Mouse (Mus musculus): ENCODE measurements around the gene Kcnb1.

The Kcnb1 gene

DNA sequence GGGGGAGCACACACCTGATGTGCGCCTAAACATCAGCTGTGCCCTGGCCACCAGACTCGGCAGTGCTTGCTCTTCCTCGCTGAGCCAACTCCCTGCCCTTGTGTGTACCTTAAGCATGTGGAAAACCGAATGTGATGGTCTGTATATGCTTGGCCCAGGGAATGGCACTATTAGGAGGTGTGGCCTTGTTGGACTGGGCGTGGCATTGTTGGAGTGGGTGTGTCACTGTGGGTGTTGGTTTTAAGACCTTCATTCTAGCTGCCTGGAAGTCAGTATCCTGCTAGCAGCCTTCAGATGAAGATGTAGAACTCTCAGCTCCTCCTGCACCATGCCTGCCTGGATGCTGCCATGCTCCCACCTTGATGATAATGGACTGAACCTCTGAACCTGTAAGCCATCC, 14.7 kb upstream of the Kcnb1 start:
- DNase-seq (ENCODE audit: low read depth, low spot score): peak; percentile 69

DNA sequence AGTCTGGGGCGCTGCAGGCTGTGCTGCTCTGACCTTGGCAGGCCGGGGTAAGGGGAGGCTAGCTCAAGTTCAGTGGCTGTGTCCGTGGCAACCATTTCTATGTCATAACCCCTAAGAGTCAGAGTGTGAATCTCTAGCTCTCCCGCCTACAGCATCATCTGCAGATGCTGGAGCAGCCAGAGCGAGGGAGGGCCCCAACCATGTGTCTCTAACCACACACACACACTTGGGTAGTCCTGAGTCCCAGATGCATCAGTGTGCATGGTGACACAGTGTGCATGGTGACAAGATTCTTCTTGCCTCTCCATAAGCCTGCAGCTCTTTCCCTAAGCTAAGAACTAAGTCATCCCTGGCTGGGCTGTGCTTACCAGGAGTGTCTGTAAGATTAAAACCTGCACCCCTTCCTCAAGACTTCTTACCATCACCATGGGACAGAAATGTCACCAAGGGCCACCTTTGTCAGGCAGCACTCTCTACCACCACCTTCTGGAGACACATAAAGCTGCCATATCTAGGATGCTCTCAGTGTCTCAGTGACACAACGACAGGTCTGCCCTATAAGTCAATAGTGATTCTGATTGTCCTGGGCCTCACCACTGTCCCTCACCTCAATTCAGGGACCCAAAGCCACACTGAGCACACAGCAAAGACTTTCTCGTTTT, 13.7 kb upstream of the Kcnb1 start:
- DNase-seq (ENCODE audit: low read depth, low spot score): peak; percentile 41

DNA sequence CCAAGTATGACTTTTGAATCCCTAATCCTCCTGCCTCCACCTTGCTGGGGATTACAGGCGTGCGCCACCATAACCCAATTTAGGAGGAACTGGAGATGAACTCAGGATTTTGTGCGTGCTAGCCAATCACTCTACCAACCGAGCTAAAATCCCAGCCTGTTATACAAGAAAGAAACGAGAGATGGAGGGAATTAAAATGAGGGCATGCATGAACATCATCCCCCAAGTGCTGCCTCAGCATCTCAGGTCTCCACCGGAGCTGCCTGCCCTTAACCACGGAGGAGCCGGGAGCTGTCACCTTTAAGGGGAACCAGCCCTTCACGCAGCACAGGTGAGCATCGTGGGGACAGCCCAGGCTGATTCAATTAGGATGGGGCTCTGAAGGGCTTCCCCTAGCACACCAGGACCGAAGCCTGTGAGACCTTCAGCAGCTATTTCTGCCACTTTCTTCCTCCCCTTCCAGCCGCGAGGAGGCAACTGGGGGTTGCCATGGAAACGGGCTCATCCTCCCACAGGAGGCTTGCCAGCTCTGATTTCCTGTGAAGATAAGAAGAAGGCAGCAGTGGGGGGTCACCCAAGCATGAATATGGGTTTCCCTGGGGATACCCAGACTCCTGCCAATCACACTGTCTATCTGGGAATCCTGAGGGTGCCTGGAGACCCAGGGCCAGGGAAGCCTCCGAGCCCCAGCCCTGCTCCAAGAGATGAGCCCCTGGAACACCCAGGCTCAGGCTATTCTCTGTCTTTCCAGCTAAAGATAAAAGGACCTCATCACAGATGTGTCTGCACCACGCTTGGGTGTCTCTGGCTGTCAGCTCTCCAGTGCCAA, 11.7 kb upstream of the Kcnb1 start:
- DNase-seq (ENCODE audit: low read depth, low spot score): no peak

DNA sequence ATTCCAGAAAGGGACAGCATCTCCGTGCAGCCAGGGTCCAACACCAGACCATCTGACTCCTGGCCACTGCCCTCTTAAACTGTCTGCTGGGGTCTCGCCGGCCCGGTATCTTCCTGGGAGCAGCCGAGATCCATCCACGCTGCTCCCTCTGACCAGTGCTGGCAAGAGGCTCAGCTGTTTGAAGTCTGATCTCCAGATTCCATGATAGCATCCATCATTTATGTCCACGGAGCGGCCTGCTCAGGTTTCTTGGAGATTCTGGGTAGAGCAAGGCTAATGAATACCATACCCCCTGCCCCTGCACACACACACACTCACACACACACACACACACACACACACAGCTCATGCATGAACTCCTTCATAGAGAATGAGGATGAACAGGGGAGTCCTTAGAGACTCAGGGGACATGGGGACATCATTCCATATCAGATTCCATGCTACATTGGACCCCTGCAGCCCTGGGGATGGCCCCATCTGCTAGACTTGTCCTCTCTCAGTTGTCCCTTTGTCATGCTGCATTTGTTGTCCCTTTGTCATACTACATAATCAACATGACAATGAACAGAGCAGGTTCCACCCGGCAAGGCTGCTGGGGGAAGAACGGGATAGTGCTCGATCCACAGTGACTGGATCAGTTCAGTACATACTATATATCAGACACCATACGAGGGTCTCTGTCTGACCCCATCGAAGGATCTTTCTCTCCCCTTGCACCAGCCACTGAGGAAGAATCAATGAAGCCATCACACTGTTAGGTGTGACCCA, 8.9 kb upstream of the Kcnb1 start:
- peak; percentile 82 for DNase-seq (ENCODE audit: low read depth, low spot score)

DNA sequence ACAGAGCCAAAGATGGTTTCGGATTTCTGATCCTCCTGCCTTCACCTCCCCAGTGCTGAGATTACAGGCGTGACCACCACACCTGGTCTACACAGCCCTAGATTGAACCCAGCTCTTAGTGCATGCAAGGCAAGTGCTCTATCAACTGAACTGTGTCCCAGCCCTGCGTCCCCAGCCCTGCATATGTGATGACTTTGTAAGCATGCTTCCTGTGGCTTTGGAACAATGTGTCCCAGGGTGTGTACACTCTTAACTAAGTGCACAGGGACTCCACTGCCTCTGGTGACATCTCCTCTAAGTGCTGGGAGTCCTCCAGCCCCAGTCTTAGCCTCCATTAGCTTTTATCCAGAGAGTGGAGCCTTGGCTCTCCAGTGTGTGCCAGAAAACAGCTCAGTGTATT, 3.4 kb upstream of the Kcnb1 start:
- DNase-seq (ENCODE audit: low read depth, low spot score): no peak

DNA sequence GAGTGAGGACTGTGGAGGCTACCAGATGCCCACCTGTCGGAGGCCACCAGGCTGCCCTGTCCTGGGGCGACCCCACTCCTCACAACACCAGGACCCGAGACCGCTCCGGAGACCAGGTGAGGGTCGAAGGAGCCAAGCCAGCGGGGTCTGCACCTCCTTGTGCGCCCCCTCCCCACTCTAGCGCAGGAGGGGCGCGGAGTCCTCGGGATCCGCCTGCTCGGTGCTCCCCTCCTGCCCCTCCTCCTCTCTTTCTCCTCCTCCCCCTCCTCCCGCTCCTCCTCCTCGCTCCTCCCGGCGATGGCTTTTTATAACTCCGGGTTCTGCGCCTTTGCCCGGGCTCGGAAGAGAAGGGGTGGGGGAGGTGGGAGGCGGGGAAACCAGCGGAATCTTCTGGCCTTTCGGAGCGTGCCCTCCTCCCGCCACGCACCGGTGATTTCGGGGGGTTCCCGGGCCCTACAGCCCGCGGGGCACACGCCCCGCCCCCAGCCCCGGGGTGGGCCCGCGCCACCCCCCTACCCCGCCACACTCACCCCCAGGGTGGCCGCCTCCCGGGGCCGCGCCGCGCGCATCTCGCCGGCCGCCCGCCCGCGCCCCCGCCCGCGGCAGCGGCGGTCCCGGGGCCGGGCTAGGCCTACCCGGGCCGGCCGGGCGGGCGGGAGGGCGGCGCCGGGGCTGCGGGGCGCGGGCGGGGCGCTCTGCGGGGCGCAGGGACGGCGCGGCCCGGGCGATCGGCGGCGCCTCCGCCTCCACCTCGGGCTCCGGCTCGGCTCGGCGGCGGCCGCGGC, 472 bp downstream of the Kcnb1 start:
- peak; percentile 61 for DNase-seq (ENCODE audit: low read depth, low spot score)

DNA sequence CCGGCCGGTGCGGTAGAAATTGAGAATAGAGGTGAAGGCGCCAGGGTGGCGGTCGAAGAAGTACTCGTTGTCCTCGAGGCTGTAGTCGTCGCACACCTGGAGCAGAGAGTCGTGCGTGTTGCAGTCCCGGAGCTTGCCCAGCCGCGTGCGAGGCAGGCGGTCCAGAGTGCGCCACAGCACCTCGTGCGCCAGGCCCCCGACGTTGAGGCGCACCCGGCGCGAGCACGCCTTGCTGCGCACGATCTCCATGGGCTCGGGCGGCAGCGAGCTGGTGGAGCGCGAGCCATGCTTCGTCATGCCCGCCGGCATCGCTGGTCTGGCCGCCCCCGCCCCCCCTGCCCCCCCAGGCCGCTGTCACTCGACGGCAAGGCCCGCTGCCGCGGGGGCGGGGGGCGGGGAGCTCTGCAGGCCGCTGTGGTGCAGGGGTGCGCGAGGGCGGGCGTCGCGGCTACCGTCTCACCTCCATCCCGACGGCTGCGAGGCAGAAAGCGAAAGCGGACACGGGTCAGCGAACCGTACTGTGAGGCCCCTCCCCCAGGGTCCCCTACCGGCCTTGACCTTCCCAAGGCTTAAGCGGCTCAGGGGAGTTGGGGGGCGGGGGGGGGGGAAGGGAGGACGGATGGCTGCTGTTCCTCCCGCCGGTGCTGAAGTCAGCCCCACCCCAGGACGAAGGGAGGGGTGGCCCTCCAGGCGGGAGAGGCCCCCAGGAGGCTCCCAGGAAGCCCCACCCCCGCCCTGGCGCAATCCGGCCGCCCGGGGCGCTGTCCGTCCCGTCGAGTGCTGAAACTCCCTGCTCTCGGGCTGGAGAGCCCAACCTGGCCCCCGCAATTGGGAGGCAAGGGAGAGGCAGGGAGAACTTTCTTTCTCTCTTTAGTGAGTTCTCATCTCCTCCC, 1.4 kb downstream of the Kcnb1 start:
- DNase-seq (ENCODE audit: low read depth, low spot score): peak; percentile 93

DNA sequence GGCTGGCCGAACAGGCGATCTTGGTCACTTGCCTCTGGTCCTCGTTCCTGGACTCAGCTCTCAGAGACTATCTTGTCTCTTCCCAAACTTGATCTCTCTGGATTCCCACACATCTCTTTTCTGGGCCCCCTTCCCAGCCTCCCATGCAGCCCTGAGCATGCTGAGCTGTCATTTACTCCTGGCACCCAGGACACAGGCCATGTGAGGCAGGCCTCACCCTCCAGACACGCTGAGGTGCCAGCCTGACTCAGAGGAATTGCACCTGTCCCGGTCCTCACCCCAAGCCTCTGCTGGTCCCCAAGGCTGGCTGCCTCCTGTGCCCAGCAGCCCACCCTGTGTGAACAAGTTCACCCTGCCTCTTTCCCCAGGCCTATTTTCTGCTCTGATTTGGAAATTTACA, 2.8 kb downstream of the Kcnb1 start:
- DNase-seq (ENCODE audit: low read depth, low spot score): no peak

DNA sequence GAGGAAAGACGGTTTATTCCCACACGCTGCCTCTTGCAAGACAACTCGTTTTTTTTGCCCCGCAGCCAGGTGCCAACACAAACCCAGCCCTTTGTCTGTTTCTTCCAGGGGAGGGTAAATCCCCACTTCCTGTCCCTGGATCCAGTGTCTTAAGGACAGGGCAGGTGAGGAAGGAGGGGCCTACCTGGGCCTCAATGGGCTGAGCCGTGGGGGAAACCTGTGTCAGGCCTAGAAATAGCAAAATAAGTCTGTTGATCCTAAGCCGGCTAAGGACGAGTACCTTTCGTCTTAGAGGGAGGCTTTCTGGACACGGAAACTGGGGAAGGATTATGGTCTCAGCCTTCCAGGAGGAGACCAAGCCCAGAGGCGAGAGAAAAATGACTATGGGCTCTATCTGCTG, 3.4 kb downstream of the Kcnb1 start:
- DNase-seq (ENCODE audit: low read depth, low spot score): no peak

DNA sequence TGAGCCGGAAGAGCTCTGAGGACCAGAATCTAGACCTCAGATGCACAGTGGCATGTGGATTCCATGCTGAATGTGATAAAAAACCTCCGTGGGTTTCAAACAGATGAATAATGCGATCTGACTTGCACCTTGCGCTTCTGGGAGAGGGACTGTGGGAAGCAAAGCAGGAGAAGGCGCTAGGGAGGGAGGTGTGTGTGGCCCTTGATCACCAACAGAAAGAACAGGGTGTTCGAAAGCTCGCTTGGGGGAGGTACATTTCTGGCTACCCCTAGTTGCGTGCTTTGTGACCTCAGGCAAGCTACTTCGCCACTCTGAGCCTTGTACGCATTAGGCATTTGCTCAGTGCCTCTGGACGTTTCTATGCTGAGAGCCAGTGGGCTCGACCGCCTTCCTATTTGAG, 4.0 kb downstream of the Kcnb1 start:
- DNase-seq (ENCODE audit: low read depth, low spot score): no peak

DNA sequence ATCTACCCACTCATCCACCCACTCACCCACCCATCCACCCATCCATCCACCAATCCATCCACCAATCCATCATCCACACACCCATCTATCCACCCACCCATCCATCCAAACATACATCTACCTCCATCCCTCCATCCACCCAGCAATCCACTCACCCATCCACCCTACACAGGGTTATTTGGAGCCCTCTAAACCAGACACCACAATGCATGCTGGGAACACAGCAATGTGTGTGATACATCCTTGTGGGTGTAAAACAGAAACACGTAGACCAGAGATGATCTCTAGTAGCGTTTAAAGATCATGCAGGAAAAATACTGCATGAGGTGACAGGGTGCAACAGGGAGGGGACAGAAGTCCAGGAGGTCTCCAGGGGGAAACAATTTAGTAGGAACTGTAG, 4.5 kb downstream of the Kcnb1 start:
- DNase-seq (ENCODE audit: low read depth, low spot score): no peak

DNA sequence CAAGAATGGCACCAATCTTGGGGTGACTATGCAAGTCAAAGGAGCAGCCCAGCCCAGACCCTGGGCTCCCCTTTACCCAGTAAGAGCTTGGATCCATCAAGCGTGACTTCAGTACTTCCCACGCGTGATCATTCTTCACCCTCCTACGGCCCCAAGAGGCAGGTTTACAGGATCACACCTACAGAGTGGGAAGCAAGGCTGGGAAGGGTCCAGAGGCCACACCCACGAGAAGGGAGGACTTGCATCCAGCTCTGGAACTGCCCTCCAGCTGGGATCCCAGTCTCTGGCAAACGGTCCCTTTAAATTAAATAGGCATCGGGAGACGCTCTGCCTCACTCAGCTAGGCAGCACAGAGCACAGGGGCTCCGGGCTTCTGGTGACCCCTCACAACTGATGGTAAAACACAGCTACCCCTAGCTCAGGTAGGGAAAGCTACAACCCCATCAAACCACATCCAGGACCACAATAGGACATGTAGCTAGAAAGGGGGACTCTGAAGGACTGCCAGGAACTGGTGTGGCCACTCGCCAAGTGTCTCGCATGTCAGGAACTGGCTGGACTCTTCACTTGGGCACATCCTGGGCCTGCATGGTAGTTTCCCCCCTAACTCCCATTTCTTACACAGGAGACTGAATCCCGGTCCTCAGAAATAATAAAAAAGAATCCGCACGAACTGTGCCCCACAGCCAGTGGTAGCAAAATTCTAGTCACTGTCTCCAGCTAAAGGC, 8.1 kb downstream of the Kcnb1 start:
- DNase-seq (ENCODE audit: low read depth, low spot score): no peak

DNA sequence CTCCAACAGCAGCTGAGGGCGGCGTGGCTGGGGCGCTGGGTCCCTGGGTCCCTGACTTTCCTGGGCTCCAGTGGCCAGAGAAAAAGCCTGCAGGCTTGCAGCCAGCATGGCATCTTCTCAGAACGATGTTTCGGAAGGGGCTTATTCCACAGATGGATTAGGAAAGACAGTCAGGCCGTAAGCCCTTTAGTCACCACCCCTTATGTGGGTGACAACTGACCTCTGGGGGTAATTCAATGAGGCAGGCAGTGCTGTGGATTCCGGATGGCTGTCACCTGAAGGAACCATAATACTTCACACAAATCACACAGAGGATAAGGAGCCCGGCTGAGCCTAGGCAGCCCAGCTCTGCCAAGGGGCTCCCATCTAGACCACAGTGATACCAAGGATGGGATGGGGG, 8.9 kb downstream of the Kcnb1 start:
- no peak for DNase-seq (ENCODE audit: low read depth, low spot score)

DNA sequence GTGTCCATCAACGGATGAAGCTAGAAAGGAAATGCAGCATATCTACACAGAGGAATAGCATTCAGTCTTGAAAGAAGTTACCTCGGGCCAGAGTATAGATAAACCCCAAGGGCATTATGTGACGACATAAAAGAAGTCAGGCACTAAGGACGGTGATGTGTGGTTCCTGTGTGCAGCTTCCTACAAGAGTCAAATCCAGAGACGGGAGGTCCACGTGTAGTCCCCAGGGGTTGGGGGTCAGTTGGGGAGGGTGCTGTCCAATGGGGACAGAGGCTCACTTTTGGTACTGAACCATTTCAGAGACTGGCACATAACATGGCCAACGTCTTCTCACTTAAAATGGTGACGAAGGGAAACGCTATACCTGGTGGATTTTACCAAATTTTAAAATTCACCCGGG, 10.7 kb downstream of the Kcnb1 start:
- DNase-seq (ENCODE audit: low read depth, low spot score): no peak

DNA sequence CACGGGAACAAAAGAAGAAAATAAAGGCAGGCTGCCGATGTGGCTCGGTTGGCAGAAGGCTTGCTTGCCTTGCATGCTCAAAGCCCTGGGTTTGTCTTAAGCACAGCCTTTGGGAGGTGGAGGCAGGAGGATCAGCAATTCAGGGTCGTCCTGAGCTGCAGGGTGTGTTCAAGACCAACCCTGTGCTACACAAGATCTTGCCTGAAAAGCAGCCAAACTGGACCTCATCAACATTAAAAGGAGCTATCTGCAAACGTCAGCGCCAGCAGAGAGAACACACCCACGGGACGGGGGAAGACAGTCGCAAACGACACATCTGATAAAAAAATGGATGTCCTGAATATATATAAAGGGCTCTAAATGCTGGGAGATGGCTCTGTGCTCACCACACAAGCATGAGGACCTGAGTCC, 12.7 kb downstream of the Kcnb1 start:
- peak; percentile 72 for DNase-seq (ENCODE audit: low read depth, low spot score)

DNA sequence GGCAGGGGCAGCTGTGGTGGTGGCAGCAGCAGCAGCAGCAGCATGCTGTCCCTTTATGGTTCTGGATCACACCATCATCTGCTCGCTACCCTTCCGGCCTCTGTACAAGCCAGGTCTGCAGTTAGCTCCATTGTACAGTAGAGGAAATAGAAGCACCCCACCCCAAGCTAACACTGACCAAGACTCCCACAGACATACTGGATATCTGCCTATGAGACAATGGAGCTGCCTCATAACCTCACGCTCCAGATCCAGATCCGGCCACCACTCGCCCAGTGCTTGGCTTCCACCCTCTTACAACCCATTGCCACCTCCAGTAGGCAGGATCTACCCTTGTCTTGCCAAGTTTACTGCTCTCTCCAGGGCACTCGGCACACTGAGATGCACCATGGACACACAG, 14.7 kb downstream of the Kcnb1 start:
- no peak for DNase-seq (ENCODE audit: low read depth, low spot score)

DNA sequence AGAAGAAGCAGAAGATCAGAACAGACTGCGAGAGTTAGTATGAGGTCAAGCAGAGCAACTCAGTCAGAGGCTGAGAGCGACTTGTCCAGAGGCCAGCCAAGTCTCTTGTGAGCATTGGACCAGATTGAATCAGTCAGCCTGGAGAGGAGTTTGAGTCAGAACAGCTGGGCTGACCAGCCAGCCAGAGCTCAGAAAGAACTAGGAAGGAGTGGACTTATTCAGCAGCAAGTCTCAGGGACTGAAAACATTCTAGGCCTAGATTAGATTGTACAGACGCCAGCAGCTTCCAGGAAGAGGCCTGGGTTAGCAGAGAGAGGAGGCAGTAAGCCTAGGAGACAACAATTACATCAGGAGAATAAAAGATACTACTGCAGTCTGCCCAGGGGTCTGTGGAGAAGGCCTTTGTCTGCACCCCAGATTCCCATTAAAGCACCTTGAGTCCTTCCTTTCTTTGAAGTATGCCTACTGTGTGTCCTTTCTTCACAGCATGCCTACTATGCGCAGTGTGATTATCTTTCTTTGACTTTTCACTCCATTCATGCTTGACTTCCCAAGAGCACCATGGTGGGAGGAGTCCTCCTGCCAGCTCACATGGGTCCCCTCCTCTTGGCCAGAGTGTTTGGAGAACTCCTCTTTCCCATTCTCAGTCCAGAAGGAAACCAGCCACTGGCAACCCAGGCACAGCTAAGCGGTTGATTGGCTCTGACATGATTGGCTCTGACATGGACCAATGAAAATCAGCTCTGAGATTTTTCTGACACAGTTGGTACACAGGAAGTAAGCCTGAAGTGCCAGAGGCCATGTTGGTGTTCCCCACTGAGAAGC, 16.7 kb downstream of the Kcnb1 start:
- peak; percentile 44 for DNase-seq (ENCODE audit: low read depth, low spot score)

DNA sequence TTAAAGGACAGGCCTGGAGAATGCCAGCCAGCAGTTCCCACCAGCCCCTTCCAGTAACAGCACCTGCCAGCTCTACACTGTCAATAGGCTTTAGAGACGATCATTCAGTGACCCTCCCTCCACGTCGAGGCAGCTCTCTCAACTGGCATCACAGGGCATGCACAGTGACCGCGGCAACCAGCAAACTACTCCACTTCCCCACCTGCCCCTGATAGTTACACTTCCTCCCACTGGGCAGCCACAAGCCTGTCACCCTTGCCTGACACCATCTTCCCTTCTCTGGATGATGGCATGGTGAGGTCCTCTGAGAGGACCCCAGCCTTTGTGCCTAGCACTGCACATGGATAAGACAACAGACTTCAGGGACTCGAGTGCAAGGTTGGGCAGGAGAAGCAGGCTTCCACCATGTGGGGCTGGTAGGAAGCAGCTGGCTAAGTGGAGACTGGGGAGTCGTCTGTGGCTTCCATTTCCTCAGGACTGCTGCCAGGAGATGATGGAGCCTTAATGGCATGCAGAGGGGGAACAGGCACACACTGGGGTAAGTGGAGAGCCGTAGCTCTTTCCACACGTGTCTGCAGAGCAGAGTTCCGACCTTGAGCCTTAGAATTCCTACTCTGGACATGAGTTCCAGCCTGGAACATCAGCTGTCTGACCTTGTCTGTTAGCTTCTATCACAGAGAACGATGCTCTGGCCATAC, 22.3 kb downstream of the Kcnb1 start:
- DNase-seq (ENCODE audit: low read depth, low spot score): no peak

DNA sequence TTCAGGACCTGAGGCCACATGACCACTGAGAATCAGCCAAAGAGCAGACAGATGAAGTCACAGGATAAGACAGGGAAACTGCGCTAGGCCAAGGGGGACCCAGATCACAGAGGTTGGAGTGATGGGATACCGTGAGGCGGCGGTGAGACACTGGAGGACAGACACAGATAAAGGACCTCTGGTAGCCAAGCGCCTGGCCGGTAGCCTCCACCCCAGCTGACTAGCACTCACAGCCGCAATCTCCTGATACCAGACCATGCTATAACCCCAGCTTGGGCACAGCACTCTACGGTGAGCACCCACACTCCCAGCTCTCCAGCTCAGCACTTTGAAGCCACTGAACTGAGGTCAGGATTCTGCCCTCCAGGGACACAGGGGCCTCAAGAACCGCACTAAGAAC, 26.4 kb downstream of the Kcnb1 start:
- no peak for DNase-seq (ENCODE audit: low read depth, low spot score)
